Mouse (Mus musculus) limb, embryonic 12.5 days (tissue): ENCODE results near the gene Dnttip1. TPM values are rescaled to one million over a fixed set of nuclear protein-coding genes. Genes with fewer than 3 reads are reported as not detected.

ENCODE experiments used
- ATAC-seq: fragments of 200-750 bp; cut with Nextera tagmentation; 2 replicates; pipeline ENCODE4 v1.8.0; 2017; ENCODE audit warnings: low read depth, moderate TSS enrichment; ENCODE audit not compliant: insufficient number of reproducible peaks, insufficient read depth, low FRiP score, low TSS enrichment
- H3K27ac ChIP-seq: fragments of 300-500 bp; sonication (generic); 2 replicates; pipeline ENCODE4 v1.5.1; 2016; ENCODE audit warnings: mild to moderate bottlenecking, moderate library complexity
- H3K27me3 ChIP-seq: fragments of 300-500 bp; sonication (generic); 2 replicates; pipeline ENCODE4 v1.6.1; 2016; ENCODE audit warnings: mild to moderate bottlenecking, moderate library complexity
- H3K36me3 ChIP-seq: fragments of 300-500 bp; sonication (generic); 2 replicates; pipeline ENCODE4 v1.6.1; 2016; ENCODE audit warnings: mild to moderate bottlenecking, moderate library complexity
- H3K4me1 ChIP-seq: fragments of 300-500 bp; sonication (generic); replicated peaks from 2 replicates; pipeline ENCODE4 v1.6.1; 2016
- H3K4me2 ChIP-seq: fragments of 300-500 bp; sonication (generic); 2 replicates; pipeline ENCODE4 v1.6.1; 2016; ENCODE audit warnings: mild to moderate bottlenecking, moderate library complexity
- H3K4me3 ChIP-seq: fragments of 300-500 bp; sonication (generic); replicated peaks from 2 replicates; pipeline ENCODE4 v1.5.1; 2016; ENCODE audit warnings: mild to moderate bottlenecking
- H3K9ac ChIP-seq: fragments of 300-500 bp; sonication (generic); replicated peaks from 2 replicates; pipeline ENCODE4 v1.6.1; 2016; ENCODE audit warnings: mild to moderate bottlenecking, moderate library complexity
- H3K9me3 ChIP-seq: fragments of 300-500 bp; sonication (generic); 2 replicates; pipeline ENCODE4 v1.6.1; 2016; ENCODE audit warnings: mild to moderate bottlenecking, moderate library complexity
- WGBS: fragments of 180-500 bp; shearing (Covaris S2); methylation state at CpG from one replicate; pipeline ENCODE4 v1.1.7; 2016; 5-methylcytosine and 5-hydroxymethylcytosine counted together
- polyA plus RNA-seq: library from polyadenylated mRNA; unstranded; fragments of >200 nt; fragmentation: Nextera tagmentation; extraction: Ambion mirVana; gene quantifications from 2 replicates; pipeline ENCODE4 v1.2.1, GENCODE M21; 2016

The Dnttip1 gene
- polyA plus RNA-seq, 1 experiment from 2014 or later: 105 TPM

GRCm38 (mm10) chr2:164813557-164813956, 67.8 kb downstream of the Dnttip1 start:
- no peak overlapping the region for H3K9ac ChIP-seq
- H3K27ac ChIP-seq: no peak overlapping the region
- ATAC-seq: no peak
- no peak overlapping the region for H3K4me3 ChIP-seq
- H3K4me2 ChIP-seq: no peak overlapping the region
- H3K9me3 ChIP-seq: no peaks in the 10 kb centered on the region
- H3K27me3 ChIP-seq: no peaks in the 10 kb centered on the region
- H3K36me3 ChIP-seq: peaks cover 12% of the 10 kb centered on the region
- 55% methylated on average over 2 of the region's 2 CpGs for WGBS
- H3K4me1 ChIP-seq: no peaks in the 10 kb centered on the region

- H3K9ac ChIP-seq: no peak overlapping the region
- ATAC-seq: no peak
- H3K27me3 ChIP-seq: no peaks in the 10 kb centered on the region
- H3K9me3 ChIP-seq: no peaks in the 10 kb centered on the region
- H3K36me3 ChIP-seq: peaks cover 7% of the 10 kb centered on the region; the same call in 1 of the 2 replicates
- no peak overlapping the region for H3K27ac ChIP-seq
- H3K4me1 ChIP-seq: no peaks in the 10 kb centered on the region
- 88% methylated on average over 5 of the region's 5 CpGs for WGBS
- no peak overlapping the region for H3K4me2 ChIP-seq
- no peak overlapping the region for H3K4me3 ChIP-seq
These were observed 69.6 kb downstream of the Dnttip1 start for GRCm38 (mm10) chr2:164815348-164815747.

- no peaks in the 10 kb centered on the region for H3K9me3 ChIP-seq
- 94% methylated on average over 8 of the region's 8 CpGs for WGBS
- H3K27me3 ChIP-seq: no peaks in the 10 kb centered on the region
- ATAC-seq: no peak
- H3K27ac ChIP-seq: no peak overlapping the region
- H3K4me3 ChIP-seq: no peak overlapping the region
- H3K9ac ChIP-seq: no peak overlapping the region
- H3K36me3 ChIP-seq: peaks cover 11% of the 10 kb centered on the region
- no peaks in the 10 kb centered on the region for H3K4me1 ChIP-seq
- H3K4me2 ChIP-seq: no peak overlapping the region
These were observed 70.0 kb downstream of the Dnttip1 start for GRCm38 (mm10) chr2:164815821-164816220.

GRCm38 (mm10) chr2:164817206-164817605, 71.4 kb downstream of the Dnttip1 start:
- Histone ChIP-seq H3K4me2 (no peak overlapping the region), H3K4me1 (peaks cover 3% of the 10 kb centered on the region; the same call in 1 of the 2 replicates), H3K27ac (no peak overlapping the region), H3K27me3 (no peaks in the 10 kb centered on the region), H3K9me3 (no peaks in the 10 kb centered on the region), H3K4me3 (no peak overlapping the region), H3K9ac (no peak overlapping the region), H3K36me3 (peaks cover 17% of the 10 kb centered on the region)
- 89% methylated on average over 6 of the region's 6 CpGs for WGBS
- ATAC-seq: no peak

GRCm38 (mm10) chr2:164817703-164818102, 71.9 kb downstream of the Dnttip1 start:
- Histone ChIP-seq H3K4me1 (peaks cover 8% of the 10 kb centered on the region; the same call in 1 of the 2 replicates), H3K4me2 (no peak overlapping the region), H3K36me3 (peaks cover 17% of the 10 kb centered on the region), H3K27me3 (no peaks in the 10 kb centered on the region), H3K9me3 (no peaks in the 10 kb centered on the region), H3K9ac (no peak overlapping the region), H3K27ac (no peak overlapping the region), H3K4me3 (no peak overlapping the region)
- 73% methylated on average over 5 of the region's 5 CpGs for WGBS
- ATAC-seq: no peak

Other genes with a start within 250 kb of the Dnttip1 start
- gene Pigt, start 248.5 kb upstream of the Dnttip1 start, polyA plus RNA-seq: 24.9 and 32.7 TPM in 2 replicates
- gene Wfdc2, start 183.6 kb upstream of the Dnttip1 start, polyA plus RNA-seq: 36.2 and 39.6 TPM in 2 replicates
- gene Spint3, start 172.5 kb upstream of the Dnttip1 start, polyA plus RNA-seq: not detected in 2 replicates
- 0.28 TPM in 1 of 2 replicates, not detected in the other for gene Wfdc6a, start 160.5 kb upstream of the Dnttip1 start, polyA plus RNA-seq
- not detected in 2 replicates for gene Eppin, start 152.4 kb upstream of the Dnttip1 start, polyA plus RNA-seq
- not detected in 2 replicates for gene Wfdc6b, start 132.5 kb upstream of the Dnttip1 start, polyA plus RNA-seq
- not detected in 2 replicates for gene Wfdc8, start 132.4 kb upstream of the Dnttip1 start, polyA plus RNA-seq
- not detected in 2 replicates for gene Wfdc16, start 107.2 kb upstream of the Dnttip1 start, polyA plus RNA-seq
- gene Wfdc10, start 89.9 kb upstream of the Dnttip1 start, polyA plus RNA-seq: not detected in 2 replicates
- not detected in 2 replicates for gene Wfdc9, start 89.4 kb upstream of the Dnttip1 start, polyA plus RNA-seq
- gene Wfdc11, start 71.9 kb upstream of the Dnttip1 start, polyA plus RNA-seq: not detected in 2 replicates
- gene Wfdc13, start 60.9 kb upstream of the Dnttip1 start, polyA plus RNA-seq: not detected in 2 replicates
- not detected in 2 replicates for gene Spint4, start 47.5 kb upstream of the Dnttip1 start, polyA plus RNA-seq
- not detected in 2 replicates for gene Spint5, start 30.7 kb upstream of the Dnttip1 start, polyA plus RNA-seq
- gene Wfdc3, start 52 bp upstream of the Dnttip1 start, polyA plus RNA-seq: 0.61 and 0.91 TPM in 2 replicates
- 558 and 599 TPM in 2 replicates for gene Ube2c, start 23.9 kb downstream of the Dnttip1 start, polyA plus RNA-seq
- gene Tnnc2, start 34.0 kb downstream of the Dnttip1 start, polyA plus RNA-seq: 73.9 and 74.6 TPM in 2 replicates
- 19.0 and 19.2 TPM in 2 replicates for gene Snx21, start 39.8 kb downstream of the Dnttip1 start, polyA plus RNA-seq
- gene Acot8, start 58.9 kb downstream of the Dnttip1 start, polyA plus RNA-seq: 13.8 and 14.0 TPM in 2 replicates
- 8.5 TPM in 2 replicates for gene Zswim3, start 59.1 kb downstream of the Dnttip1 start, polyA plus RNA-seq
- gene Zswim1, start 76.7 kb downstream of the Dnttip1 start, polyA plus RNA-seq: 17.3 and 20.4 TPM in 2 replicates
- gene Spata25, start 82.6 kb downstream of the Dnttip1 start, polyA plus RNA-seq: not detected in 2 replicates
- gene Ctsa, start 86.9 kb downstream of the Dnttip1 start, polyA plus RNA-seq: 103 and 107 TPM in 2 replicates
- gene Neurl2, start 87.5 kb downstream of the Dnttip1 start, polyA plus RNA-seq: 6.3 and 6.8 TPM in 2 replicates
- 32.6 and 37.0 TPM in 2 replicates for gene Pltp, start 111.7 kb downstream of the Dnttip1 start, polyA plus RNA-seq
- 82.6 and 97.6 TPM in 2 replicates for gene Pcif1, start 133.3 kb downstream of the Dnttip1 start, polyA plus RNA-seq
- gene Zfp335, start 165.8 kb downstream of the Dnttip1 start, polyA plus RNA-seq: 14.4 and 17.4 TPM in 2 replicates
- gene Mmp9, start 194.8 kb downstream of the Dnttip1 start, polyA plus RNA-seq: 1.9 and 2.9 TPM in 2 replicates
- 1.5 and 1.6 TPM in 2 replicates for gene Slc12a5, start 214.8 kb downstream of the Dnttip1 start, polyA plus RNA-seq